ENCODE assay signal across 8 mouse cellular contexts in genomic region chr9:45221567-45221966, GRCm38 (mm10). TPM values are rescaled to one million over a fixed set of nuclear protein-coding genes. Genes with fewer than 3 reads are reported as not detected.
DNase-seq lines count a peak whose midpoint lies in the region; ATAC-seq lines count a peak whose summit lies in the region.

No protein-coding gene starts in this region.

- H3K4me3 ChIP-seq in midbrain, embryonic 11.5 days (ENCODE audit: low read depth, low read length) = no peak overlapping the region
- no peak overlapping the region for H3K4me3 ChIP-seq in midbrain, embryonic 15.5 days
- no peak overlapping the region for H3K4me3 ChIP-seq in intestine, embryonic 16.5 days (ENCODE audit: low read length)
- H3K4me3 ChIP-seq in limb, embryonic 10.5 days = no peak overlapping the region

- H3K4me2 ChIP-seq in midbrain, embryonic 11.5 days = no peak overlapping the region
- no peak overlapping the region for H3K4me2 ChIP-seq in midbrain, embryonic 15.5 days
- no peak overlapping the region for H3K4me2 ChIP-seq in intestine, embryonic 16.5 days (ENCODE audit: low read depth, low read length)

- H3K4me1 ChIP-seq in midbrain, embryonic 11.5 days (ENCODE audit: control insufficient read depth, insufficient read depth, low read length) = no peaks in the 10 kb centered on the region
- H3K4me1 ChIP-seq in midbrain, embryonic 15.5 days = no peaks in the 10 kb centered on the region
- H3K4me1 ChIP-seq in intestine, embryonic 16.5 days (ENCODE audit: control insufficient read depth, insufficient read depth, low read length) = no peaks in the 10 kb centered on the region
- H3K4me1 ChIP-seq in limb, embryonic 10.5 days = no peaks in the 10 kb centered on the region

- peak; percentile 99 for DNase-seq in midbrain, embryonic 11.5 days (ENCODE audit: low spot score, missing footprints)
- DNase-seq in cerebellum, adult 18-20 months = peak; percentile 92 to 97
- DNase-seq in gastrocnemius, adult 18-20 months (ENCODE audit: low spot score) = peak; percentile 89
- peak; percentile 94 for DNase-seq in limb, embryonic 10.5 days (ENCODE audit: low spot score)
- DNase-seq in ovary, adult 18-20 months (ENCODE audit: low spot score) = peak; percentile 52
- peak; percentile 61 for DNase-seq in testis, postnatal 14 days (ENCODE audit: low spot score)

- no peaks in the 10 kb centered on the region for H3K9me3 ChIP-seq in midbrain, embryonic 11.5 days (ENCODE audit: control insufficient read depth, low read length)
- H3K9me3 ChIP-seq in midbrain, embryonic 15.5 days = no peaks in the 10 kb centered on the region
- H3K9me3 ChIP-seq in intestine, embryonic 16.5 days (ENCODE audit: control insufficient read depth, low read length) = no peaks in the 10 kb centered on the region
- H3K9me3 ChIP-seq in limb, embryonic 10.5 days (replicated peaks) = no peaks in the 10 kb centered on the region

- ATAC-seq in midbrain, embryonic 11.5 days (ENCODE audit: low FRiP score) = no peak
- no peak for ATAC-seq in midbrain, embryonic 15.5 days (replicated peaks)
- peak; percentile 42; the same call in 1 of the 2 replicates for ATAC-seq in intestine, embryonic 16.5 days

- no peak overlapping the region for H3K27ac ChIP-seq in midbrain, embryonic 11.5 days (ENCODE audit: low read depth, low read length)
- no peak overlapping the region for H3K27ac ChIP-seq in midbrain, embryonic 15.5 days
- no peak overlapping the region for H3K27ac ChIP-seq in intestine, embryonic 16.5 days (ENCODE audit: low read length)
- no peak overlapping the region for H3K27ac ChIP-seq in limb, embryonic 10.5 days

- no peaks in the 10 kb centered on the region for H3K36me3 ChIP-seq in midbrain, embryonic 11.5 days (ENCODE audit: control insufficient read depth, insufficient read depth, low read length)
- no peaks in the 10 kb centered on the region for H3K36me3 ChIP-seq in midbrain, embryonic 15.5 days (replicated peaks)
- no peaks in the 10 kb centered on the region for H3K36me3 ChIP-seq in intestine, embryonic 16.5 days (ENCODE audit: control insufficient read depth, insufficient read depth, low read length)
- no peaks in the 10 kb centered on the region for H3K36me3 ChIP-seq in limb, embryonic 10.5 days

- H3K9ac ChIP-seq in midbrain, embryonic 11.5 days (ENCODE audit: low read length) = no peak overlapping the region
- H3K9ac ChIP-seq in midbrain, embryonic 15.5 days = no peak overlapping the region
- H3K9ac ChIP-seq in intestine, embryonic 16.5 days (ENCODE audit: low read depth, low read length) = no peak overlapping the region

- 20% methylated on average over 6 of the region's 6 CpGs for WGBS in midbrain, embryonic 11.5 days
- WGBS in midbrain, embryonic 15.5 days = 16% methylated on average over 6 of the region's 6 CpGs
- WGBS in intestine, embryonic 16.5 days = 11% methylated on average over 6 of the region's 6 CpGs
- 20% methylated on average over 6 of the region's 6 CpGs for WGBS in limb, embryonic 10.5 days

- H3K27me3 ChIP-seq in midbrain, embryonic 11.5 days (ENCODE audit: control insufficient read depth, insufficient read depth, low read length) = no peaks in the 10 kb centered on the region
- H3K27me3 ChIP-seq in midbrain, embryonic 15.5 days (replicated peaks) = no peaks in the 10 kb centered on the region
- H3K27me3 ChIP-seq in intestine, embryonic 16.5 days (replicated peaks; ENCODE audit: control insufficient read depth, insufficient read depth, low read length) = no peaks in the 10 kb centered on the region
- no peaks in the 10 kb centered on the region for H3K27me3 ChIP-seq in limb, embryonic 10.5 days (ENCODE audit: low read depth, poor library complexity, severe bottlenecking)

RNA-seq across cellular contexts. Expression of gene Tmprss4, which starts 17.7 kb away (rescaled TPM):
- polyA plus RNA-seq in midbrain, embryonic 11.5 days (2014; fragmentation: Nextera tagmentation; extraction: Ambion mirVana) = not detected in 2 replicates
- not detected in 2 replicates for polyA plus RNA-seq in midbrain, embryonic 15.5 days (2015; fragmentation: Nextera tagmentation; extraction: Ambion mirVana)
- total RNA-seq in gastrocnemius, adult 18-20 months (2021) = not detected
- polyA plus RNA-seq in intestine, embryonic 16.5 days (2015; fragmentation: Nextera tagmentation; extraction: Ambion mirVana) = 45.2 and 46.2 TPM in 2 replicates
- polyA plus RNA-seq in limb, embryonic 10.5 days (2016; fragmentation: Nextera tagmentation; extraction: Ambion mirVana) = 0.26 and 0.43 TPM in 2 replicates

RNA-seq across cellular contexts. Expression of gene BC049352, which starts 39.8 kb away (rescaled TPM):
- not detected in 2 replicates for polyA plus RNA-seq in midbrain, embryonic 11.5 days (2014; fragmentation: Nextera tagmentation; extraction: Ambion mirVana)
- not detected in 2 replicates for polyA plus RNA-seq in midbrain, embryonic 15.5 days (2015; fragmentation: Nextera tagmentation; extraction: Ambion mirVana)
- 1 to 10 TPM; 1.2 to 1.7 TPM for total RNA-seq in gastrocnemius, adult 18-20 months (2021)
- 0.15 and 0.36 TPM in 2 replicates for polyA plus RNA-seq in intestine, embryonic 16.5 days (2015; fragmentation: Nextera tagmentation; extraction: Ambion mirVana)
- polyA plus RNA-seq in limb, embryonic 10.5 days (2016; fragmentation: Nextera tagmentation; extraction: Ambion mirVana) = not detected in 2 replicates

RNA-seq across cellular contexts. Expression of gene Il10ra, which starts 47.4 kb away (rescaled TPM):
- polyA plus RNA-seq in midbrain, embryonic 11.5 days (2014; fragmentation: Nextera tagmentation; extraction: Ambion mirVana) = 0.79 and 1.3 TPM in 2 replicates
- 0.68 and 0.91 TPM in 2 replicates for polyA plus RNA-seq in midbrain, embryonic 15.5 days (2015; fragmentation: Nextera tagmentation; extraction: Ambion mirVana)
- total RNA-seq in gastrocnemius, adult 18-20 months (2021) = under 1 TPM; 0.43 to 0.64 TPM
- 1.1 and 1.2 TPM in 2 replicates for polyA plus RNA-seq in intestine, embryonic 16.5 days (2015; fragmentation: Nextera tagmentation; extraction: Ambion mirVana)
- 0.26 TPM in 2 replicates for polyA plus RNA-seq in limb, embryonic 10.5 days (2016; fragmentation: Nextera tagmentation; extraction: Ambion mirVana)

Comparison
In these comparisons a context has a peak if more than half of its experiments do, and no peak if none do; other contexts are left out.
1. RNA of gene Tmprss4, which starts 17.7 kb away (polyA plus RNA-seq): 45.2 to 46.2 TPM in intestine, embryonic 16.5 days; 0.26 to 0.43 TPM in limb, embryonic 10.5 days, not detected in midbrain, embryonic 11.5 days and not detected in midbrain, embryonic 15.5 days; every median in the first group is over 10 times any median in the second.
2. Peak in every context shown above with its lines, with median percentiles within 50 percentile points of each other: DNase-seq.